In the genomic region with DNA sequence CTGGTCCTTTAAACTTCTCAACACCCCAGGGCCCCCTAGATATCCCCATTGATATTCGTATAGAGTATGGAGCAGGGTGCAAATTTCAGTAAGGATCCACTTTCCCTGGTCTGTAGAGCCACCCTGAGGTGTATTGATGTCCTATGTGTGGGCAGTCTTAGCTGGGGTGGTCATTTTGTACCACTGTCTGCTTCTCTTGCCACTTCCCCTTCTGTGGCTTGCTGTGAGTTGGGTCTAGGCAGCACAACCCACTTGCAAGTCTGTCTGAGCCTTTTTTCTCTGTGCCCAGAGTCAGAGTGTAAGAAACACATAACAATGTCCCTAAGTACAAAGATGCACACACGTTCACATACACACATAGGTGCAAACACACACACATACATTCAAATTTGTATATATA, we compare ENCODE assay signal across 37 mouse cellular contexts. TPM values are rescaled to one million over a fixed set of nuclear protein-coding genes. Genes with fewer than 3 reads are reported as not detected.
"Had no signal": no experiment of that assay in that cellular context is flagged by ENCODE, and none has a peak within 500 bp of the region (broad histone marks: within the 10 kb centered on the region; RNA-seq: fewer than 3 reads in every experiment).

No protein-coding gene starts in this region.

- H3K9ac ChIP-seq: heart, embryonic 13.5 days; heart, embryonic 15.5 days; hindbrain, embryonic 13.5 days; hindbrain, embryonic 15.5 days; intestine, embryonic 15.5 days; limb, embryonic 12.5 days; liver, embryonic 12.5 days; liver, embryonic 15.5 days had no signal

- DNase-seq: gastrocnemius, postnatal 25 days; heart, adult 11 months; heart, adult 2 months; heart, postnatal 14 days; heart, postnatal 36 days; kidney, adult 18-20 months; kidney, adult 8-10 months; kidney, postnatal 10 days; kidney, postnatal 25 days; kidney, postnatal 4 days; layer of hippocampus, adult 9-11 months; layer of hippocampus, postnatal 36 days; liver had no signal

- H3K27ac ChIP-seq: heart, adult 2 months; heart, embryonic 13.5 days; heart, embryonic 15.5 days; hindbrain, embryonic 13.5 days; hindbrain, embryonic 15.5 days; intestine, embryonic 15.5 days; limb, embryonic 10.5 days; limb, embryonic 12.5 days; liver, embryonic 12.5 days; liver, embryonic 15.5 days had no signal

- H3K4me1 ChIP-seq: hindbrain, embryonic 15.5 days; limb, embryonic 12.5 days had no signal

- H3K4me3 ChIP-seq: heart, adult 2 months; heart, embryonic 13.5 days; heart, embryonic 15.5 days; hindbrain, embryonic 13.5 days; hindbrain, embryonic 15.5 days; intestine, embryonic 15.5 days; limb, embryonic 10.5 days; limb, embryonic 12.5 days; liver, embryonic 12.5 days; liver, embryonic 15.5 days had no signal

- H3K4me2 ChIP-seq: heart, embryonic 11.5 days; heart, embryonic 13.5 days; heart, embryonic 15.5 days; hindbrain, embryonic 13.5 days; hindbrain, embryonic 15.5 days; intestine, embryonic 15.5 days; limb, embryonic 12.5 days; liver, embryonic 12.5 days; liver, embryonic 15.5 days had no signal

- H3K9me3 ChIP-seq: heart, embryonic 13.5 days; heart, embryonic 15.5 days; hindbrain, embryonic 15.5 days; intestine, embryonic 15.5 days; limb, embryonic 10.5 days; limb, embryonic 12.5 days; liver, embryonic 12.5 days; liver, embryonic 15.5 days had no signal

- H3K36me3 ChIP-seq: heart, embryonic 13.5 days; heart, embryonic 15.5 days; hindbrain, embryonic 13.5 days; hindbrain, embryonic 15.5 days; intestine, embryonic 15.5 days; limb, embryonic 10.5 days; limb, embryonic 12.5 days; liver, embryonic 12.5 days; liver, embryonic 15.5 days had no signal

- ATAC-seq: inflammation-experienced regulatory T-cells, adult 6 months; intestine, embryonic 15.5 days; intestine, postnatal 0 days; liver, embryonic 12.5 days had no signal

- H3K27me3 ChIP-seq: heart, embryonic 13.5 days; heart, embryonic 15.5 days; hindbrain, embryonic 13.5 days; hindbrain, embryonic 15.5 days; intestine, embryonic 15.5 days; limb, embryonic 12.5 days; liver, embryonic 12.5 days; liver, embryonic 15.5 days had no signal

RNA-seq across cellular contexts. Expression of gene Noxa1, which starts 19.4 kb away (rescaled TPM):
- total RNA-seq: gastrocnemius, adult 18-20 months; gastrocnemius, adult 8-10 months; gastrocnemius, postnatal 25 days; gastrocnemius, postnatal 4 days; heart, adult 2 months; heart, postnatal 14 days; heart, postnatal 36 days; hematopoietic stem cell, adult 5-6 weeks; layer of hippocampus, adult 8-10 months; layer of hippocampus, postnatal 14 days; layer of hippocampus, postnatal 36 days; left cerebral cortex, adult 18-20 months; left cerebral cortex, adult 8-10 months; left cerebral cortex, postnatal 10 days; left cerebral cortex, postnatal 25 days had no signal
- polyA plus RNA-seq: heart, adult 2 months; heart, embryonic 13.5 days; heart, postnatal 0 days; hindbrain, embryonic 11.5 days; hindbrain, embryonic 13.5 days; hindbrain, embryonic 15.5 days; limb, embryonic 12.5 days had no signal

RNA-seq across cellular contexts. Expression of gene Entpd8, which starts 34.2 kb away (rescaled TPM):
- total RNA-seq: gastrocnemius, adult 18-20 months; gastrocnemius, adult 8-10 months; gastrocnemius, postnatal 25 days; gastrocnemius, postnatal 4 days; heart, adult 2 months; heart, postnatal 14 days; heart, postnatal 36 days; hematopoietic stem cell, adult 5-6 weeks; layer of hippocampus, adult 8-10 months; layer of hippocampus, postnatal 14 days; layer of hippocampus, postnatal 36 days; left cerebral cortex, adult 18-20 months; left cerebral cortex, adult 8-10 months; left cerebral cortex, postnatal 10 days; left cerebral cortex, postnatal 25 days had no signal
- polyA plus RNA-seq: heart, adult 2 months; heart, embryonic 11.5 days; heart, embryonic 13.5 days; heart, embryonic 15.5 days; heart, postnatal 0 days; hindbrain, embryonic 11.5 days; hindbrain, embryonic 13.5 days; limb, embryonic 10.5 days; limb, embryonic 12.5 days had no signal
